Mouse (Mus musculus) left cerebral cortex, adult 9 months (tissue): Measurements from ENCODE around the gene Agpat3.
A peak's percentile ranks its signal among the peaks of the same experiment; 100 is the strongest.

ENCODE experiments used
- DNase-seq, 2 experiments: peaks; one replicate each; pipeline ENCODE4 v3.0.0; 2022; ENCODE audit warnings: low spot score in 2 of 2

The Agpat3 gene

GRCm38 (mm10) chr10:78324556-78325164, 27.6 kb downstream of the Agpat3 start:
- no peak for DNase-seq

- DNase-seq, result peak in 1 of 2 experiments; percentile 47
Observed at GRCm38 (mm10) chr10:78323214-78323880, 28.9 kb downstream of the Agpat3 start.

GRCm38 (mm10) chr10:78322806-78323205, 29.5 kb downstream of the Agpat3 start:
- DNase-seq, result no peak

GRCm38 (mm10) chr10:78321133-78321757, 31.0 kb downstream of the Agpat3 start:
- DNase-seq, result no peak

GRCm38 (mm10) chr10:78320526-78320925, 31.8 kb downstream of the Agpat3 start:
- DNase-seq, result no peak

- peak in 1 of 2 experiments; percentile 33 for DNase-seq
Observed at GRCm38 (mm10) chr10:78319940-78320339, 32.3 kb downstream of the Agpat3 start.

GRCm38 (mm10) chr10:78317270-78317923, 34.9 kb downstream of the Agpat3 start:
- DNase-seq, result no peak

- DNase-seq, result no peak
Observed at GRCm38 (mm10) chr10:78316228-78317087, 35.8 kb downstream of the Agpat3 start.

- DNase-seq, result no peak
Observed at GRCm38 (mm10) chr10:78315145-78315544, 37.1 kb downstream of the Agpat3 start.

GRCm38 (mm10) chr10:78311886-78312635, 40.2 kb downstream of the Agpat3 start:
- no peak for DNase-seq

- no peak for DNase-seq
Observed at GRCm38 (mm10) chr10:78310747-78311267, 41.5 kb downstream of the Agpat3 start.

- DNase-seq, result no peak
Observed at GRCm38 (mm10) chr10:78308617-78309016, 43.7 kb downstream of the Agpat3 start.

- DNase-seq, result no peak
Observed at GRCm38 (mm10) chr10:78307391-78307790, 44.9 kb downstream of the Agpat3 start.

GRCm38 (mm10) chr10:78306027-78306426, 46.3 kb downstream of the Agpat3 start:
- no peak for DNase-seq

GRCm38 (mm10) chr10:78304996-78305395, 47.3 kb downstream of the Agpat3 start:
- no peak for DNase-seq

GRCm38 (mm10) chr10:78303675-78304074, 48.6 kb downstream of the Agpat3 start:
- peak in 1 of 2 experiments; percentile 31 for DNase-seq

- peak; percentile 62 to 73 for DNase-seq
Observed at GRCm38 (mm10) chr10:78300061-78300460, 52.2 kb downstream of the Agpat3 start.

- no peak for DNase-seq
Observed at GRCm38 (mm10) chr10:78298651-78299644, 53.3 kb downstream of the Agpat3 start.
